Mouse (Mus musculus): ENCODE data around the gene Cep97. TPM values are rescaled to one million over a fixed set of nuclear protein-coding genes. Genes with fewer than 3 reads are reported as not detected.

The Cep97 gene
- 17.4 and 17.6 TPM in 2 replicates for total RNA-seq (2014; fragmentation: Nextera tagmentation)
- total RNA-seq (2017): 17.3 and 24.6 TPM in 2 replicates
- 5.8 and 11.4 TPM in 2 replicates for polyA plus RNA-seq (2012)

GRCm38 (mm10) chr16:55934453-55935037, at the start of gene Cep97:
TSS of gene Cep97 (minus strand) at chr16:55934855.
- DNase-seq (ENCODE audit: low spot score) (peak; percentile 74), ATAC-seq (ENCODE audit: extremely low read depth, insufficient number of reproducible peaks, low FRiP score, poor library complexity, severe bottlenecking) (peak; percentile 97)
- H3K4me3 ChIP-seq (ENCODE audit: low read depth, low read length): peak within 1 kb of the TSS; percentile 78
- H3K4me1 ChIP-seq (ENCODE audit: insufficient read depth, low read depth, low read length): peaks cover 23% of the 10 kb centered on the region
- TF ChIP-seq POLR2AphosphoS5 (IDR thresholded peaks at IDR 0.05; ENCODE audit: insufficient replicate concordance, low read depth, low read length): no peak
- TF ChIP-seq TAL1 (conservative IDR thresholded peaks at IDR 0.05; ENCODE audit: low read depth, low read length): peak; percentile 31; the same call in 1 of the 2 replicates
- H3K36me3 ChIP-seq (replicated peaks): peaks cover 24% of the 10 kb centered on the region
- no peaks in the 10 kb centered on the region for H3K27me3 ChIP-seq (ENCODE audit: insufficient read depth, low read length)
- H3K9me3 ChIP-seq (replicated peaks): no peaks in the 10 kb centered on the region

GRCm38 (mm10) chr16:55974903-55975285, 40.2 kb upstream of the Cep97 start:
- peaks cover 49% of the 10 kb centered on the region for H3K36me3 ChIP-seq (replicated peaks)
- H3K27me3 ChIP-seq (ENCODE audit: insufficient read depth, low read length): no peaks in the 10 kb centered on the region
- TF ChIP-seq TAL1 (conservative IDR thresholded peaks at IDR 0.05; ENCODE audit: low read depth, low read length): no peak
- no peak for TF ChIP-seq GATA1 (IDR thresholded peaks at IDR 0.05; ENCODE audit: borderline replicate concordance, low read length)
- TF ChIP-seq CTCF (IDR thresholded peaks at IDR 0.05; ENCODE audit: low read depth, low read length): no peak
- TF ChIP-seq GATA2 (IDR thresholded peaks at IDR 0.05; ENCODE audit: borderline replicate concordance, low read depth, low read length): no peak
- TF ChIP-seq POLR2AphosphoS5 (IDR thresholded peaks at IDR 0.05; ENCODE audit: insufficient replicate concordance, low read depth, low read length): no peak; the same call in 1 of the 2 replicates
- no peaks in the 10 kb centered on the region for H3K9me3 ChIP-seq (replicated peaks)
- no peak for DNase-seq (ENCODE audit: low spot score)
- H3K4me1 ChIP-seq (ENCODE audit: insufficient read depth, low read depth, low read length): peaks cover 52% of the 10 kb centered on the region
- peak; percentile 17; the same call in 1 of the 2 replicates for ATAC-seq (ENCODE audit: extremely low read depth, insufficient number of reproducible peaks, low FRiP score, poor library complexity, severe bottlenecking)
- peak overlapping the region; percentile 91 for H3K4me3 ChIP-seq (ENCODE audit: low read depth, low read length)

GRCm38 (mm10) chr16:55974256-55974902, 39.7 kb upstream of the Cep97 start:
- peak overlapping the region; percentile 91 for H3K4me3 ChIP-seq (ENCODE audit: low read depth, low read length)
- H3K9me3 ChIP-seq (replicated peaks): no peaks in the 10 kb centered on the region
- ATAC-seq (ENCODE audit: extremely low read depth, insufficient number of reproducible peaks, low FRiP score, poor library complexity, severe bottlenecking) (peak; percentile 58), DNase-seq (ENCODE audit: low spot score) (peak; percentile 81)
- H3K27me3 ChIP-seq (ENCODE audit: insufficient read depth, low read length): no peaks in the 10 kb centered on the region
- TF ChIP-seq TAL1 (conservative IDR thresholded peaks at IDR 0.05; ENCODE audit: low read depth, low read length) (no peak), CTCF (IDR thresholded peaks at IDR 0.05; ENCODE audit: low read depth, low read length) (no peak), GATA2 (IDR thresholded peaks at IDR 0.05; ENCODE audit: borderline replicate concordance, low read depth, low read length) (no peak), GATA1 (IDR thresholded peaks at IDR 0.05; ENCODE audit: borderline replicate concordance, low read length) (no peak), POLR2AphosphoS5 (IDR thresholded peaks at IDR 0.05; ENCODE audit: insufficient replicate concordance, low read depth, low read length) (no peak)
- peaks cover 52% of the 10 kb centered on the region for H3K36me3 ChIP-seq (replicated peaks)
- peaks cover 56% of the 10 kb centered on the region for H3K4me1 ChIP-seq (ENCODE audit: insufficient read depth, low read depth, low read length)

- peaks cover 55% of the 10 kb centered on the region for H3K36me3 ChIP-seq (replicated peaks)
- H3K4me3 ChIP-seq (ENCODE audit: low read depth, low read length): peak within 1 kb of the TSS; percentile 91
- no peaks in the 10 kb centered on the region for H3K9me3 ChIP-seq (replicated peaks)
- ATAC-seq (ENCODE audit: extremely low read depth, insufficient number of reproducible peaks, low FRiP score, poor library complexity, severe bottlenecking) (peak; percentile 94), DNase-seq (ENCODE audit: low spot score) (peak; percentile 79)
- TF ChIP-seq CTCF (IDR thresholded peaks at IDR 0.05; ENCODE audit: low read depth, low read length): no peak
- TF ChIP-seq TAL1 (conservative IDR thresholded peaks at IDR 0.05; ENCODE audit: low read depth, low read length): no peak
- no peak for TF ChIP-seq POLR2AphosphoS5 (IDR thresholded peaks at IDR 0.05; ENCODE audit: insufficient replicate concordance, low read depth, low read length)
- no peak for TF ChIP-seq GATA2 (IDR thresholded peaks at IDR 0.05; ENCODE audit: borderline replicate concordance, low read depth, low read length)
- TF ChIP-seq GATA1 (IDR thresholded peaks at IDR 0.05; ENCODE audit: borderline replicate concordance, low read length): no peak
- peaks cover 62% of the 10 kb centered on the region for H3K4me1 ChIP-seq (ENCODE audit: insufficient read depth, low read depth, low read length)
- H3K27me3 ChIP-seq (ENCODE audit: insufficient read depth, low read length): no peaks in the 10 kb centered on the region
Observed at GRCm38 (mm10) chr16:55973431-55974255, 39.0 kb upstream of the Cep97 start, which contains the start of gene Zbtb11. TSS of gene Zbtb11 (plus strand) at chr16:55973883.

DNA sequence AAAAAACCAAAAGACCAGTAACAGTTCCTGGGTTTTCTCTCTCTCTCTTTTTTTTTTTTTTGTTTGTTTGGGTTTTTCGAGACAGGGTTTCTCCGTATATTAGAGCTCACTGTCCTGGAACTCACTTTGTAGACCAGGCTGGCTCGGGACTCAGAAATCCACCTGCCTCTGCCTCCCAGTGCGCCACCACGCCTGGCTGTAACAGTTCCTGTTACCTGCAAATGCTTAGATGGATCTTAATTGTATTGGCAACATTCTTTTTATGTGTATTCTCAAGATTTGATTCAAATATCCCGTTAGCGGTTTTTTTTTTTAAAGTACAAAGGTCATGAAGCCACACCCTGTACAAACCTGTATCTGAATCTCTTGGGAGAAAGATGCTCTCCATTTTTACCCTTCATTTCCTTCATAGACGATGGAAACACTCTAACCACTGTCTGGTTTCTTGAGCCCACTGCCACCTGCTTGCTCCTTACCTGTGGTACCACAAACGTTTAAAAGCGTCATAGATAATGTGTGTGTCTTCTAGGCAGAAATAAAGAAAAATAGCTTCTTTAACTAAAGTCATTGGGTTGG, 38.1 kb upstream of the Cep97 start:
- no peak for ATAC-seq (ENCODE audit: extremely low read depth, insufficient number of reproducible peaks, low FRiP score, poor library complexity, severe bottlenecking)
- H3K9me3 ChIP-seq (replicated peaks): no peaks in the 10 kb centered on the region
- peaks cover 65% of the 10 kb centered on the region for H3K4me1 ChIP-seq (ENCODE audit: insufficient read depth, low read depth, low read length)
- H3K4me3 ChIP-seq (ENCODE audit: low read depth, low read length): peak overlapping the region; percentile 91; the same call in 1 of the 2 replicates
- H3K27me3 ChIP-seq (ENCODE audit: insufficient read depth, low read length): no peaks in the 10 kb centered on the region
- TF ChIP-seq CTCF (IDR thresholded peaks at IDR 0.05; ENCODE audit: low read depth, low read length): no peak
- TF ChIP-seq POLR2AphosphoS5 (IDR thresholded peaks at IDR 0.05; ENCODE audit: insufficient replicate concordance, low read depth, low read length): no peak
- no peak for TF ChIP-seq TAL1 (conservative IDR thresholded peaks at IDR 0.05; ENCODE audit: low read depth, low read length)
- no peak for TF ChIP-seq GATA2 (IDR thresholded peaks at IDR 0.05; ENCODE audit: borderline replicate concordance, low read depth, low read length)
- TF ChIP-seq GATA1 (IDR thresholded peaks at IDR 0.05; ENCODE audit: borderline replicate concordance, low read length): no peak
- peaks cover 54% of the 10 kb centered on the region for H3K36me3 ChIP-seq (replicated peaks)
- DNase-seq (ENCODE audit: low spot score): no peak
